Mouse (Mus musculus): ENCODE data around the gene Adarb1.

Adarb1 gene

GRCm38 (mm10) chr10:77266281-77266680 lies 151.8 kb downstream of the Adarb1 start:
- DNase-seq (ENCODE audit: low read depth, low spot score) = peak; percentile 85

- DNase-seq (ENCODE audit: low read depth, low spot score) = no peak
These were observed 157.7 kb downstream of the Adarb1 start for GRCm38 (mm10) chr10:77260166-77260875.

- DNase-seq (ENCODE audit: low read depth, low spot score) = peak; percentile 99
These were observed 159.1 kb downstream of the Adarb1 start, which contains the start of gene Pofut2 for GRCm38 (mm10) chr10:77258704-77259621. Gene Pofut2 (plus strand): TSS chr10:77259218.

- no peak for DNase-seq (ENCODE audit: low read depth, low spot score)
These were observed 160.0 kb downstream of the Adarb1 start for GRCm38 (mm10) chr10:77258041-77258590.

GRCm38 (mm10) chr10:77255676-77256075 lies 162.4 kb downstream of the Adarb1 start:
- no peak for DNase-seq (ENCODE audit: low read depth, low spot score)

- no peak for DNase-seq (ENCODE audit: low read depth, low spot score)
These were observed 162.8 kb downstream of the Adarb1 start for GRCm38 (mm10) chr10:77255231-77255630.

- peak; percentile 90 for DNase-seq (ENCODE audit: low read depth, low spot score)
These were observed 165.3 kb downstream of the Adarb1 start for GRCm38 (mm10) chr10:77252790-77253189.

GRCm38 (mm10) chr10:77251784-77252539 lies 166.1 kb downstream of the Adarb1 start:
- DNase-seq (ENCODE audit: low read depth, low spot score) = no peak

GRCm38 (mm10) chr10:77251223-77251783 lies 166.8 kb downstream of the Adarb1 start:
- peak; percentile 37 for DNase-seq (ENCODE audit: low read depth, low spot score)

- no peak for DNase-seq (ENCODE audit: low read depth, low spot score)
These were observed 170.4 kb downstream of the Adarb1 start for GRCm38 (mm10) chr10:77247707-77248106.

GRCm38 (mm10) chr10:77247048-77247447 lies 171.0 kb downstream of the Adarb1 start:
- no peak for DNase-seq (ENCODE audit: low read depth, low spot score)

- DNase-seq (ENCODE audit: low read depth, low spot score) = no peak
These were observed 173.3 kb downstream of the Adarb1 start for GRCm38 (mm10) chr10:77244777-77245176.

GRCm38 (mm10) chr10:77243572-77244161 lies 174.4 kb downstream of the Adarb1 start:
- DNase-seq (ENCODE audit: low read depth, low spot score) = no peak

GRCm38 (mm10) chr10:77242871-77243270 lies 175.2 kb downstream of the Adarb1 start:
- no peak for DNase-seq (ENCODE audit: low read depth, low spot score)

- DNase-seq (ENCODE audit: low read depth, low spot score) = no peak
These were observed 175.7 kb downstream of the Adarb1 start for GRCm38 (mm10) chr10:77242396-77242795.

GRCm38 (mm10) chr10:77240764-77241163 lies 177.3 kb downstream of the Adarb1 start:
- DNase-seq (ENCODE audit: low read depth, low spot score) = no peak
